Mouse (Mus musculus): ENCODE measurements at regions not wholly inside any gene's neighbourhood (a gene's known extent, or its start where the extent isn't known, plus 50 kb on each side); places are given as distances from the start of the nearest gene placed in this dataset.

GRCm38 (mm10) chr3:41302805-41303204 lies 220.0 kb upstream of the Pgrmc2 start:
- no peak for TF ChIP-seq CTCF (IDR thresholded peaks at IDR 0.05; ENCODE audit: low read depth)
- TF ChIP-seq EP300 (IDR thresholded peaks at IDR 0.05; ENCODE audit: low read depth) = no peak
